Mouse (Mus musculus) midbrain, embryonic 14.5 days (tissue): Measurements from ENCODE around the gene Ccdc180. TPM values are rescaled to one million over a fixed set of nuclear protein-coding genes. Genes with fewer than 3 reads are reported as not detected.

ENCODE experiments used
- ATAC-seq: fragments of 200-750 bp; cut with Nextera tagmentation; 2 replicates; pipeline ENCODE4 v1.8.0; 2017; ENCODE audit warnings: moderate number of reproducible peaks, moderate library complexity; ENCODE audit not compliant: low FRiP score, low TSS enrichment
- DNase-seq: peaks from one replicate; pipeline ENCODE4 v3.0.0-alpha.2; 2015
- H3K27ac ChIP-seq: fragments of 300-500 bp; sonication (generic); replicated peaks from 2 replicates; pipeline ENCODE4 v1.5.1; 2014; ENCODE audit warnings: mild to moderate bottlenecking, low read depth, low read length, moderate library complexity
- H3K27me3 ChIP-seq: fragments of 300-500 bp; sonication (generic); 2 replicates; pipeline ENCODE4 v1.6.1; 2014; ENCODE audit warnings: low read length, control low read depth, mixed read lengths; ENCODE audit not compliant: control insufficient read depth, insufficient read depth
- H3K36me3 ChIP-seq: fragments of 300-500 bp; sonication (generic); 2 replicates; pipeline ENCODE4 v1.6.1; 2014; ENCODE audit warnings: low read length, control low read depth; ENCODE audit not compliant: control insufficient read depth, insufficient read depth
- H3K4me1 ChIP-seq: fragments of 300-500 bp; sonication (generic); 2 replicates; pipeline ENCODE4 v1.6.1; 2014; ENCODE audit warnings: mild to moderate bottlenecking, antibody characterized with exemption, low read length, control low read depth; ENCODE audit not compliant: control insufficient read depth, insufficient read depth
- H3K4me2 ChIP-seq: fragments of 300-500 bp; sonication (generic); 2 replicates; pipeline ENCODE4 v1.6.1; 2014; ENCODE audit warnings: mild to moderate bottlenecking, low read length, moderate library complexity
- H3K4me3 ChIP-seq: fragments of 300-500 bp; sonication (generic); replicated peaks from 2 replicates; pipeline ENCODE4 v1.5.1; 2014; ENCODE audit warnings: low read depth, low read length
- H3K9ac ChIP-seq: fragments of 300-500 bp; sonication (generic); replicated peaks from 2 replicates; pipeline ENCODE4 v1.6.1; 2014; ENCODE audit warnings: mild to moderate bottlenecking, low read length, moderate library complexity
- H3K9me3 ChIP-seq: fragments of 300-500 bp; sonication (generic); 2 replicates; pipeline ENCODE4 v1.6.1; 2016; ENCODE audit warnings: low read length, control low read depth, mixed read lengths; ENCODE audit not compliant: control insufficient read depth
- WGBS: fragments of 180-500 bp; shearing (Covaris S2); extraction: QIAGEN DNeasy Blood & Tissue Kit; methylation state at CpG from one replicate; pipeline ENCODE4 v1.1.7; 2014; 5-methylcytosine and 5-hydroxymethylcytosine counted together
- polyA plus RNA-seq: library from polyadenylated mRNA; unstranded; fragments of >200 nt; fragmentation: Nextera tagmentation; extraction: Ambion mirVana; gene quantifications from 2 replicates; pipeline ENCODE4 v1.2.1, GENCODE M21; 2014

The Ccdc180 gene
- polyA plus RNA-seq, 1 experiment from 2014 or later = 0.14 TPM

DNA sequence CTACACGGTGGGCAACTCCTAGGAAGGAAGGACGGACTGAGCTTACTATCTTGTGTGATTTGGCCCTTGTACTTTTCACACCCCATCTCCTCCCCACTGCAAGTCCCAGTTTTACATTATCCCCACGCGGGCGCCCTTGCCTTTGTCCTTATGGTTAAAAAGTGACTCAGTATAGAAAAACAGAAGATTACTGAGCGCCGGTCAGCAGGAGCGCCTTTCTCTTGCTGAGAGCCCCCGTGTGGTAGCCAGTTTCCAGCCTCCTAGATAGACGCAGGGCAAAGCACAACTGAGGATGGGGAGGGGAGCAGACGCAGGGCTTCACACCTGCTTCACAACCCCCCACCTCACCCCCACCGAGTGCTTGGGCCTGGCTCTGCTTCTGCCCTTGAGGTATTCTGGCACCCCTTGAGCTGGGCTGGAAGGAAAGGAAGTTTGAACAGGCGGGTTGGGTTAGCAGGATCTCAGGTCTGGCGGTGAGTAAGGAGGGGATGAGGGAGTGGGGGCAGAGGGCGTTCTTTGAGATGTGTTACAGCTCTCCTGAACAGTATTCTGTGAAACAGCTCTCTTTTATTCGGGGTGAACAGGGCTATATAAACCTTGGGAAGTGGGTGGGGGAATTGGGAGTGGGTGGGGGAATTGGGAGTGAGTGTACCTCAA lies 6.5 kb downstream of the Ccdc180 start:
- H3K4me2 ChIP-seq = no peak overlapping the region
- no peaks in the 10 kb centered on the region for H3K36me3 ChIP-seq
- H3K4me1 ChIP-seq = no peaks in the 10 kb centered on the region
- 15% methylated on average over 16 of the region's 16 CpGs for WGBS
- H3K9ac ChIP-seq = no peak overlapping the region
- ATAC-seq (no peak), DNase-seq (peak; percentile 12)
- no peaks in the 10 kb centered on the region for H3K9me3 ChIP-seq
- H3K4me3 ChIP-seq = no peak overlapping the region
- no peaks in the 10 kb centered on the region for H3K27me3 ChIP-seq
- no peak overlapping the region for H3K27ac ChIP-seq

DNA sequence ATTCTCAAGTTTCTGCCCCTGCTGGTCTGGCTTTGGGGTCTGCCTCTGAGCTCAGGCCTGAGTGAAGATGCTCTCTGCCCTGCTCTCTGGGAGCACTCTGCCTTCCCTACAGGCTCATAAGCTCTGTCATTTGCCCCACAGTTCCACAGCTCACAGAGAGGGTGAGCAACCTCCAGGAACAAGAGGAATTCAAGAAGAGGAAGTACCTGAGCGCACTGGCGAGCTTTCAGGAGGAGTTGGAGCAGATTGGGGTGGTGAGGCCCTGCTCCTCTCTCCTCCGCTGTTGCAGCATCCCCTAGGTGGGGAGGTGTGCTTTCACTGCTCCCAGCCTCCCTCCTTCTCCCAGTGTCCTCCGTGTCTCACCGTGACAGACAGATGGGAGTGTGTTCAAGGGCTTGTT lies 8.3 kb downstream of the Ccdc180 start:
- Histone ChIP-seq H3K27ac (no peak overlapping the region), H3K27me3 (no peaks in the 10 kb centered on the region), H3K36me3 (no peaks in the 10 kb centered on the region), H3K4me2 (no peak overlapping the region), H3K9ac (no peak overlapping the region), H3K4me1 (no peaks in the 10 kb centered on the region), H3K4me3 (no peak overlapping the region), H3K9me3 (no peaks in the 10 kb centered on the region)
- 59% methylated on average over 5 of the region's 5 CpGs for WGBS
- DNase-seq (no peak), ATAC-seq (no peak)

DNA sequence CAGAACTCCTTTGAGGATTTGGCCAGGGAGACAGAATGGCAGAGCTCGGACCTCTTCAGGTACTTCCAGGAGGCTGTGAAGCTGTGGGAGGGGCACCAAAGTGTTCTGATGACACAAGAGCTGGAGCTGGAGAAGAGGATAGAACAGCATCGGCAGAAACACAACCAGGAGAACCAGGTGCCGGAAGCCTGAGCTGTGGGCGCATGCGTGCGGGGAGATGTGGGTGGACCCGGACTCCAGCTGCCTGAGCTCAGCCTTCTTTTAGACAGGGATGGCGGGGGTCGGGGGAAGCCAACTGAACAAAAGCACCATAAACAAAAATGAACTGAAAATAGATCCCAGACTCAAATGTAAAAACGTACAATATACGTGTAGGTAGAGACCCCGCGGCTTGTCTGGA lies 19.2 kb downstream of the Ccdc180 start:
- H3K4me2 ChIP-seq = no peak overlapping the region
- no peak overlapping the region for H3K4me3 ChIP-seq
- no peaks in the 10 kb centered on the region for H3K4me1 ChIP-seq
- ATAC-seq (no peak), DNase-seq (no peak)
- WGBS = 94% methylated on average over 13 of the region's 13 CpGs
- no peaks in the 10 kb centered on the region for H3K36me3 ChIP-seq
- H3K9me3 ChIP-seq = no peaks in the 10 kb centered on the region
- H3K27ac ChIP-seq = no peak overlapping the region
- no peak overlapping the region for H3K9ac ChIP-seq
- no peaks in the 10 kb centered on the region for H3K27me3 ChIP-seq

DNA sequence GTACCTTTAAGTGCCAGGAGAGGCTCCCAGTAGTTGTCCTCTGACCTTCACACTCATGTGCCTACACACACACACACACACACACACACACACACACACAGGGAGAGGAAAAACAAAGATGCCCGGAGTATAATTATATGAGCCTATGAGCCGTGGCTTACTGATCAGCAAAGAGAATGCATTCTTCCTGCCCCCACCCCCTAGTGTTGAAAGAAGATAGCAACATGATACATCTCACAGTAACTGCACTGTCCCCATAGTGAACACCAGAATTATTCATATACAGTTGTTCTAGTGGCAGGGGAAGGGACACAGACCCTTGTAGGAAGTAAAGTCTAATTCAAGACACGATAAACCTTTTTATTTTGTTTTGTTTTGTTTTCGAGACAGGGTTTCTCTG lies 19.8 kb downstream of the Ccdc180 start:
- Histone ChIP-seq H3K27me3 (no peaks in the 10 kb centered on the region), H3K4me3 (no peak overlapping the region), H3K27ac (no peak overlapping the region), H3K36me3 (no peaks in the 10 kb centered on the region), H3K9me3 (no peaks in the 10 kb centered on the region), H3K9ac (no peak overlapping the region), H3K4me2 (no peak overlapping the region), H3K4me1 (no peaks in the 10 kb centered on the region)
- ATAC-seq = no peak
- WGBS = 83% methylated on average over 4 of the region's 4 CpGs
- DNase-seq = no peak

DNA sequence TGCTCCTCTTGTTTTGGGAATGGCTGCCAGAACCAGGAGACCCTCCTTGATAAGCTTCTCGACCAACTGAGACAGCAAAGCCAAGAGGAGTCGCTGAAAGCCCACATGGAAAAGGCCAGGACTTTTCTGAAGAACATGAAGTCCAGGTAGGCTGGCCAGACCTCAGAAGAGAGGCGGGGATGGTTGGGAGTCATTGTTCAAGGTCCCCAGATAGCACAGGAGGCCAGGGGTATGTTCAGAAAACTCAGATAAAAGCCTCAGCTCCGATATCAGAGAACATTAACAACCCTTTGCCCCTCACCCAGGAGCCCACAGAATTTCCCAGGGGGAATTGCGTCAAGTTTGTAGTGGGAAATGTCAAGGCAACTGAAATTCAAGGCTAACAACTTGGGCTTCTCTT lies 21.2 kb downstream of the Ccdc180 start:
- no peaks in the 10 kb centered on the region for H3K9me3 ChIP-seq
- no peaks in the 10 kb centered on the region for H3K36me3 ChIP-seq
- H3K4me1 ChIP-seq = no peaks in the 10 kb centered on the region
- H3K27ac ChIP-seq = no peak overlapping the region
- 88% methylated on average over 5 of the region's 5 CpGs for whole genome bisulfite sequencing
- H3K9ac ChIP-seq = no peak overlapping the region
- H3K4me2 ChIP-seq = no peak overlapping the region
- ATAC-seq = no peak
- no peak for DNase-seq
- H3K27me3 ChIP-seq = no peaks in the 10 kb centered on the region
- no peak overlapping the region for H3K4me3 ChIP-seq

DNA sequence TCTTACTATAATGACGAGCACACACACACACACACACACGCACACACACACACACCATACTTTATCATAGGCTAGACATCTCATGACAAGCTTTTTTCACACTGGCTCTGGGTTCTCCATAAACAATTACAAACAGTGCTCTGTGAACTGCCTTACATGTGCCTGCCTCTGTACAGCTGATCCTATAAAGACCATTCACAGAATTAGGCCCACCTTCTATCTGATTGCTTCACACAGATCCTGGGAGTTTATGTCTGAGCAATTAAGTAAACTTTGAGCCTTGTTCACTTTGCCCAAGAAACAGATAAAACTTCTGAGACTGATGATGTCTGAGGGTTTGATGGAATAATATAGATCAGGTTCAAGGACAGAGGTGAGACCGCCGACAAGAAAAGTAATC lies 21.8 kb downstream of the Ccdc180 start:
- Histone ChIP-seq H3K36me3 (no peaks in the 10 kb centered on the region), H3K9me3 (no peaks in the 10 kb centered on the region), H3K4me3 (no peak overlapping the region), H3K27me3 (no peaks in the 10 kb centered on the region), H3K27ac (no peak overlapping the region), H3K9ac (no peak overlapping the region), H3K4me1 (no peaks in the 10 kb centered on the region), H3K4me2 (no peak overlapping the region)
- DNase-seq = no peak
- 92% methylated on average over 4 of the region's 4 CpGs for WGBS
- no peak for ATAC-seq

DNA sequence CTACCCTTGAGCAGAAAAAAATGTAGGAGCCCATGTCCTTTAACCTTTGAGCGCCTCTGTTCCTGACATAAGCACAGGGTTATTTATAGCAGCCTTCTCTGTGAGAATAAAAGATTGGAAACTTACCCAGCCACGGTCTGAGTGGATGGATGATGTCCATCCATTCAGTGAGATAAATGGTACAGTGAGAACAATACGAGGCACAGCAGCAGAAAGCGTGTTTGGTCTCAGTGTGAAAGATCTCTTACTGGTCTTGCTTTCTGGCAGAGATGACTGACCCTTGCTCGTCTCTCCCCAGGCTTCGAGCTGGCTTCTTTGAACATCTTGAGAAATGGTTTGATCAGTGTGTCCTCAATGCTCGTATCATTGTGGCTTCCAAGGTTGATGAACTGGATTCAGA lies 27.0 kb downstream of the Ccdc180 start:
- no peaks in the 10 kb centered on the region for H3K36me3 ChIP-seq
- H3K4me2 ChIP-seq = no peak overlapping the region
- 77% methylated on average over 7 of the region's 7 CpGs for WGBS
- no peak for ATAC-seq
- H3K9me3 ChIP-seq = no peaks in the 10 kb centered on the region
- no peak overlapping the region for H3K27ac ChIP-seq
- no peaks in the 10 kb centered on the region for H3K4me1 ChIP-seq
- H3K9ac ChIP-seq = no peak overlapping the region
- H3K27me3 ChIP-seq = no peaks in the 10 kb centered on the region
- no peak overlapping the region for H3K4me3 ChIP-seq
- no peak for DNase-seq

DNA sequence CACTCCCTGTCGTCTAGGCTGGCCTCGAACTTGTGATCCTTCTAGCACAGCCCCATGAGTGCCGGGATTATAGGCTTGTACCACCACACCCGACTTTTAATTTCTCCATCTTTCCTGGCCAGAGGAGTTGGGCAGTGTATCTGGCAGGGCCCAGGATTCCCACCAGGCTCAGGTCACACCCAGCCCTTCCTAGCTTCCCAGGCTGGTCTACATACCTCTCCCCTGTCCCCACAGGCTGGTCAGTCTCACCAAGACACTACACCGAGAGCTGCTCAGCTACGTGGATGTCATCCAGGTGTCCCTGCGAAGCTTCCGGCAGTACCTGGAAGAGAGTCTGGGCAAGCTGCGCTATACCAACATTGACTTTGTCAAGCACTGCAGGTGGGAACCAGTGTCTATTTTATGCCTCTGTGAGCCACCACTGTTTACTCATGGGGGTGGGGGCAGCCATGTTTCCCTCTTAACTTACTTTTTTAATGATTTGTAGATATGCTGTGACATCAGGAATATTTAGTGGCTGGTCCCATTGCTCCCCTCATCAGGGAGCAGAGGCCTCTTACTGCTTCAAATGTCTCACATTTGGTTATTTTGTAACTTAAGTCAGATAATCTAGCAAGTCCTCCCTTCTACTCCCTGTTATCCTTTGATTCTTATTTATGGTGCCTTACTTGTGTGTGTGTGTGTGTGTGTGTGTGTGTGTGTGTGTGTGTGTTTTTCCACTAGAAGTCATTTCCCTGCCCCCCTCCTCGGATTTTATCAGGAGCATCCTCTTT lies 31.7 kb downstream of the Ccdc180 start:
- Histone ChIP-seq H3K9ac (no peak overlapping the region), H3K4me3 (no peak overlapping the region), H3K27me3 (no peaks in the 10 kb centered on the region), H3K9me3 (no peaks in the 10 kb centered on the region), H3K4me2 (no peak overlapping the region), H3K36me3 (no peaks in the 10 kb centered on the region), H3K27ac (no peak overlapping the region), H3K4me1 (no peaks in the 10 kb centered on the region)
- no peak for ATAC-seq
- 84% methylated on average over 10 of the region's 10 CpGs for WGBS
- no peak for DNase-seq

DNA sequence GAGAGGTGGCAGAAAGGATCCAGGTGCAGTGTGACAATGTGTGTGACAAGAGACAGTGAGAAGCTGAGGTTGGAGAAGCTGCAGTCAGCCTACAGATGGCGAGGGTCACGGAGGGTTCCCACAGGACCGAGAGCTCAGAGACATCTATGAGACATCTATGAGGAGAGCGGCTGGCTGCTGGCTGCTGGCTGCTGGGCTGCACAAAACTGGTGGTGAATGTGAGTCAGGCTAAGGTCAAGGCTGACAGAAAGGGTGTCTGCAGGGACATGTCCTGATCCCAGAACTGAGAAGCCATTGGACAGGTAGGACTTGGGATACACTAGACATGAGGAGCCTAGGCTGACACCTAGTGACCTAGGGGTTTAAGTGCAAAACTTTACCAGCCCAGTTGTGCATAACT lies 33.9 kb downstream of the Ccdc180 start:
- H3K27ac ChIP-seq = no peak overlapping the region
- no peaks in the 10 kb centered on the region for H3K36me3 ChIP-seq
- no peaks in the 10 kb centered on the region for H3K9me3 ChIP-seq
- H3K27me3 ChIP-seq = no peaks in the 10 kb centered on the region
- 92% methylated on average over 4 of the region's 4 CpGs for WGBS
- no peak overlapping the region for H3K9ac ChIP-seq
- no peak overlapping the region for H3K4me3 ChIP-seq
- no peak overlapping the region for H3K4me2 ChIP-seq
- H3K4me1 ChIP-seq = no peaks in the 10 kb centered on the region
- no peak for ATAC-seq
- no peak for DNase-seq
